Mouse (Mus musculus) granulocyte monocyte progenitor cell, adult 5-6 weeks (primary cell): ENCODE measurements around the gene Ankra2. TPM values are rescaled to one million over a fixed set of nuclear protein-coding genes. Genes with fewer than 3 reads are reported as not detected.

Source experiments
- ATAC-seq: replicated peaks from 2 replicates; pipeline ENCODE4 v1.8.0; 2016; ENCODE audit warnings: mild to moderate bottlenecking, moderate TSS enrichment, inconsistent platforms; ENCODE audit not compliant: poor library complexity, severe bottlenecking
- total RNA-seq, 2 experiments: library from RNA; stranded (forward) in 1 of 2; stranded (reverse) in 1 of 2; fragments of 200-712, 200-1000 nt in 1 of 2; fragments of >200 nt in 1 of 2; fragmentation: Nextera tagmentation in 1 of 2; gene quantifications; 2 replicates each; pipeline ENCODE4 v1.2.3; 2014 to 2017

The Ankra2 gene
- 20.8 and 23.2 TPM in 2 replicates for total RNA-seq (2014; fragmentation: Nextera tagmentation)
- 9.8 and 18.1 TPM in 2 replicates for total RNA-seq (2017)

DNA sequence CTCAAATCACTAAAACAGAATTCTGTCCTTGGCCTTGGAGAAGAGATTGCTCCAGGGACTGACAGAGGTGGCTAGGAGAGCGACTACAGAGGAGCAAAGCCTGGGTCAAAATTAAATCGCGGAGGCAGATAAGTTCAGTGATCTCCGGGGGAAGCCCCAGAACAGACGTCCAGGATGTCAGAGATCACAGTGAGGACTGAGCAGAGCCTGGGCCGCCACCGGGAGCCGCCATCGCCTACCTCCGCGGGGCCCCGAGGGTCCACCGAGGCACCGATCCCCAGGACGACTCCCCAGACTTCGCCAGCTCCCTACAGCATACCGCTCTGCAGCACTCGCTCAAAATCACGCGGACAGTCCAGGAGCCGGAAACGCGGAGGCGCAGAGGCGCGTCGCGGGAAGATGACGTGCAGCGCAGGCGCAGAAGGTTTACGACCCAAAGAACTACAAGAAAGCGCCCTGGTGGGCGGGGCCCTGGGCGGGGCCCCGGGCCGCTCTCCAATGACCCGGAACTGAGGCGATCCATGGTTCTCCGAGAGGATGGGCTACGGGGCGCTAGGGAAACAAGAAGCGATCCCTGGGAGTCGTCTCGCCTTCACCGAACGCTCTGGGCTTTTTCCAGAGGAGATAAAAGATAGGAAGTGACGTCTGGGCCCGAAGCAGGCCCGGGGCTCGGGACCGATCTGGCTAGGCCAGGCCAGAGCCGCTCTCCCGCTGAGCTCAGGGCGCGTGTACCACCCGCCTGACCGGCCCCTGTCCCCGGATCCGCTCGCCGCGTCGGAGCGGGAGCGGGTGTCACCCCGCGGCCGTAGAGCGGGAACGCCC is at the start of gene Ankra2, which contains the start of gene Utp15:
Gene Ankra2, plus strand, starts transcription at position 439 of the 822 bp plus-strand sequence.
Gene Utp15, minus strand, starts transcription at position 406 of the 822 bp plus-strand sequence.
- peak; percentile 95 for ATAC-seq

DNA sequence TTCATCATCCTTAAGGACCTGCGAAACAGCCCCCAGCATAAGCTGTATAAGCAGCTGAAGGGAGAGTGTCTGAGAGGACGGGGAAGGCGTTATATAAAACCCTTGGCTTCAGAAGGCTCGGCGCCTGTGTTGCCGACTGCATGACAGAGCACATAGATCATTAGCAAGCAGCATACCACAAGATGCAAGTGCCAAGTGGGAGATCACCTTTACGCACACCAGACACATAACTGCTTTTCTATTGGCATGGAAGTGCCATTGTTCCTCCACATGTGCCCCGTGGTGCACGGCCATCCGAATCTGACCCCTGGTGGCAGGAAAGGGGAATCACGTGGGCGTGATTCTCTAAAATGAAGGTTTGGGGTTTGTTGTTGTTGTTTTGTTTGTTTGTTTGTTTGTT is 40.0 kb upstream of the Ankra2 start:
- ATAC-seq = peak; percentile 76

DNA sequence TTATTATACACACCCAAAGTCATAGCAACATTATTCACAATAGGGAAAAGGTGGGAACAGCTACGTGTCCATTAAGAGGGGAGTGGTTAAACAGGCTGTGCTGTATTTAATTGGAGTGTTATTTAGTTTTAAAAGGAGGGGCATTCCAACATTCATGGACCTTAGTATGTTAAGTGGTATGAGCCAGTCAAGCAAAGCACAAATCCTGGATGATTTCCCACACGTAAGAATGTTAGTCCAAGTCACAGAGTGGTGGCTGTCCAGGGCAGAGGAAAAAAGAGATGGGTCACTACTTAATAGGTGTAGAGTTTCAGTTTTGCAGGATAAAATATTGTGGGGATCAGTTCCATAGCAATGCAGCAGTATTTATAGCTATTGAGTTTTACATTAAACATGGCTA is 36.6 kb upstream of the Ankra2 start:
- ATAC-seq = no peak

DNA sequence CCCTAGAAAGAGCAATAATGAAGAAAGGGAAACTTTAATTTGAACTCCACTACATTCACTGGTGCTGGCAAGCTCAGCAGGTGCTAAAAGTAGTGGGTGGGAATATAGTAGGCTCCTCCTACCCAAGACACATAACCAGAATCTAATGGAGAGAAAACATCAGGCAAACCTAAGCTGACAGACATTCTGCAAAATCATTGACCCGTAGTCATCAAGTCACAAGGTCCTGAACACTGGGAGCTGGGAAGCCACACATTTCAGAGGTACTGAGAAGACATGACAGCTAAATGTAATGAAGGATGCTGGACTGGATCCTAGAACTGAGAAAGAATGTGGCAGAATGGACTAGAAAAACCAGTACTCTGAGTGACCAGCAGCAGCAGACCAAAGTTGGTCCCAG is 32.4 kb upstream of the Ankra2 start:
- ATAC-seq = no peak

DNA sequence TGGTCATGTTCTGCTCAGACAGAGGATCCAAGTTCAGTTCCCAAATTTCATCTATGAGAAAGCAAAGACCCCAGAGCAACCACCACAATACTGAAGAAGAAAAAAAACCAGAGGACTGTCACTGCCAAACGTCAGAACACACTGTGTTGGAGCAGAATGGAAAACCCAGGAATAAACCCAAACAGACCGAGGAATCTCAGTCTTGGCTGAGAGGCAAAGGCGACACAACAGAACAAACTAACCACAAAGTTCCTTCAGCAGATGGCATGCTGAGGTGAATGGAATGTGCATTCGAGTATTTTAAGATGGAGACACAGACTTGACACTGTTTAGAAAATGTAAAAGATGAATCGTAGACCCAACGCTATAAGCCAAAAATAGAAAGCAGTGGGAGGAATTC is 27.4 kb upstream of the Ankra2 start:
- no peak for ATAC-seq

DNA sequence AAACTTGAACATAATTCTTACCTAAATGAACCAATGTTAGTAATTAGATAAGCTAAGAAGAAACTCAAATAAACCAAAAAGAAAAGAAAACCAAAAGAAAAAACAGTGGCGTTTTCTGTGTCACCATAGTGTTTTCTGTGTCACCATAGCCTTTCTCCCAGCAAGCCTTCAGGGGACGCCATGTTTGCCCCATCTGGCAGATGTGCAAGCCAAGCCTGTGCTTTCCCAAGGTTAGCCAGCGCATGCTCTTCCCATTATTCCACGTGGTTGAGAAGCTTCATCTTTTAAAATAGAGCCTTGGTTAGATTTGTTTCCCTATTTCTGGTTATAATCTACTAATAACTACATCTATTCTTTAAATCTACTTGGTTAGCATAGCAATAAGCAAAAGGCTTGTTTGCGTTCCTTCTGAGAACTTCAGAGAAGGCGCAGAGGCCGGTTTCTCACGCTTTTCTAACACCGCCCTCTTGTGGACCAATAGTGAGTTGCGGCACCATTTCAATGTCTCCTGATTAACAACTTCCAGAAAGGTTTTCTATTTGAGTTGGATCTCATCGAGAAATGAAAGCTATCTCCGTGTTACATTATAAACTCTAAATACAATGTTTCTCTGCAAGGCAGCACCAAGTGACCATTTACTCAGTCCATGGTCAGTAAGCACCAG is 22.8 kb upstream of the Ankra2 start:
- peak; percentile 71 for ATAC-seq

DNA sequence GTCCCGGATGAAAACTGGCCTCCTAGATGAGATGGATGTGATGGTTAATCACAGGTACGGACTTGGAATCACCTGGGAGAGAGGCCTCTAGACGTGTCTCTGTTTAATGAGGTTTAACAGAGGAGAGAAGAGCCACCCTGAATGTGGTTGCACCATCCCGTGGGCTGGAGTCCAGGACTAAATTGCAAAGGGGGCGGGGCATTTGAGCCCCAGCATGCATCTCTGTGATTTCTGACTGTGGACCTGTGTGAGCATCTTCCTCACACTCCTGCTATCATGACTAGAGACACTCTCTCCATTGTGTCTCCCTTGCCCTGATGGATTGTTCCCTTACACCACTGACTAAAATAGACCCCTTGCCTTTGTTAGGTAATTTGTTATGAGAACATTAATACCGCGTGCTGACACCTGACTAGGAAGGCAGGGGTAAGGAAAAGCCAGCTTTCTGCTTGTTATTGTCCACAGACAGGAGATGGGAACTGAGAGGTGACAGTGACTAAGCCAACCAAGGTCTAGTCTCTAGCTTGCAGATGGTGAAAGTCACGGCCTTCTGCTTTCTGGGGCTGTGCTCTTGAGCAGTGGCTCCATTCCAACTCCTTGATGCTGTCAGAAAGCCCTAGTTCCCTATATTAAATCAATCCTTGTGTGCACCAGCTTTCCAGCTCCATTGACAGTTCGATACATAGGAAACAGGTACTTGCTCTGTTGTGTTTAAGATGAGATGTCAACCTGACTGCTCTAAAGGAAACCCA is 21.2 kb upstream of the Ankra2 start:
- ATAC-seq = peak; percentile 60

DNA sequence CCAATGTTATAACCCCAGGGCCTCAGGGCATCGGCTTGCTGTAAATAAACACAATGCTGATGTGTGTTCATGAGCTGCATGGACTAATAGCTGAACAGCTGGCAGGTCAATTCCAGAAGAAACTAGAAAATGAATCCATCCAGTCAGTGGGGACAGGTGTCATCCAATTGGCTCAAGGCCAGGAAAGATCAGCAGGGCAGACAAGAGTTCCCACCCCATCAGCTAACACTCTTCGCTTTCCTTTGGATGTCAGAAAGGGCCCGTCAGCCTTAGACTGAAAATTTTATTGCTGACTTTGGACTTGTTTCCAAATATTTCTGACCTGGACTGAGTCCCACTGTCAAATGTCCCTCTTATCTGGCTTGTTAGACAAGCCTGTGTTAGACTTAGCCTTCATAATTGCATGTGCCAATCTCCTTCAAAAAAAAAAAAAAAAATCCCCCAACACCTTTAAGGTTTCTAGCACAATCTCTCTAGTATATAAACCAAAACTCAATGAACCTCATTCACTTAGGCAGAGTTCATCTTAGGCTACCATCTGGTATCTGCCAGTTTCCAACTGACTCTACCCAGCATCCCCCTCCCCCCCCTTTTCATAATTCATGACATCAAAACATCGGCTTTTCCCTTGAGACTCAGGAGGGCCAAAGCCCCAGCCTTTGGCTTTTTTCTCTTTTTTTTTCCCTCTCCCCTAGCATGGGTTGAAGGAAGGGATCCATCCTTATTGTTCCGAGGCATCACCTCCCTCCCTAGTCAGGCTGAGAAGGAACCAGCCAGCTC is 18.1 kb upstream of the Ankra2 start:
- no peak for ATAC-seq

DNA sequence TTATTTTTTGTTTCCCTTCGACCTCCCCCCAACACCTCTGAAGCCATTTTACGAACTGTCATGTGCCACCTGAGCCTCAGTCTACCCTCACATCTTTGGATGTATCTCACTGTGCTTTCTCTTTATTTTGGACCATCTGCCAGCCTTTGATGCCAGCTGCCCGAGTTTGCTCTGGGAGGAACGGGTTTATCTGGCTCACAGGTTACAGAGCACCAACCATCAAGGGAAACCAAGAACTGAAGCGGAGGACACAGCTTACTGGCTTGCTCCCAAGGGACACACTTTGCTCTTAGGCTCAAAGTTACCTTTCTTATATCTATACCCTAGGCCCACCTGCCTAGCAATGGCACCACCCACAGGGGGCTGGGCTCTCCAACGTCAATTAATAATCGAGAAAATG is 17.5 kb upstream of the Ankra2 start:
- no peak for ATAC-seq

DNA sequence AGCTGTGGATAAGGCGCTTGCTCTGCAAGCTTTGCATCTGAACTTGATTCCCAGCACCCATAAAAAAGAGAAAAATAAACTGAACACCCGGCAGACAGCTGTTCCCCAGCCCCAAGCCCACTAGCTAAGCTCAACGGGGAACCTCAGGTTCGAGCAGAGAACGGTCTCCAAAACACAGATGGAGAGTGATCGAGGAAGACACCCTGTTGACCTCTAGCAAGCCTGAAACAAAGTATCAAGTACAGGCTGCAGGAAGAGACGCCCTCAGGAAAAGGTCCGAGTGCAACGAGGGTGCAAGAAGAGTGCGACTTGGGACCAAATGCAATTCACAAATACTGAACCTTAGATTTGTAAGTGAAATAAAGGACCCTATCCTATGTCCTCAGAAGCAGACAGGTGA is 13.3 kb upstream of the Ankra2 start:
- no peak for ATAC-seq

DNA sequence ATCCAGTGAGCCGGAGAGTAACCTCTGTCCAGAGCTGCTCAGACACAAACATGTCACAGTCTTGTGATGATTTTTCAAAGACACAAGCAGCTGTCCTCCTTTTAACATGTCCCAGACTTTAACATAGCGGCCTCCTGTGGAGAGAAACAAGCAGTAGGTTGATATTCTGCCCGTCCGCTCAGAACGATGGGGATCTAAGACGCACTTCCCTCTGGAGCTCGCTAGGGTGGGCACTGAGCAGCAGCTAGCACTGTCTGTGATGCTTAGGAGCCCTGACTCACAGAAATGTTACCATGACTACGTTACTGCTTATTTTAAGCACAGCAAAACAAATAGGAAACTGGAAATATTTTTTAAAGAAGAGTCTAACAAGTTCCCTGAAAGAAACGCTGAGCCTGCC is 8.0 kb upstream of the Ankra2 start:
- no peak for ATAC-seq

DNA sequence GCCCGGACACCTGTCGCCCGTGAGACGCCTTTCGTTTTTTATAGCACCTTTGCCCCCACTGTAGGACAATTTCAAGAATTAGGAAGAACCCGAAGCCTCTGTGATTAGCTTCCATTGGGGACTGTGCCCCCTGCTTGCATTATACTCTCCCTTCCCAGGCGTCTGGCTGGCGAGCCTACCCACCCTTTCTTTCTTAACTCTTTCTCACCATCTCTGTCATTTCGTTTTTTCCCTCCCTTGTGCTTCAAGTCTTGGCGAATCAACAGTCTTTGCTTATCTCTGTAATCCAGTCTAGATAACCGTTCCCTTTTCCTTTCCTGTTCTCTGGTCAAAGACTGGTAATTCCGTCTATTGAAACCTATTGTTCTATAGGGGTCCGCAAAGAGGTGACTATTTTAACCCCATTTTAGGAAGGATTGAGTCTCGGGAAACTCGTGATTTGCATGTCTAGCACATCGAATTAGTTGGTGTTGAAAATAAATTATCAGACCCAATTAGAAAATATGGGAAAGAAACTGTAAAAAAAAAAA is 649 bp downstream of the Ankra2 start:
- ATAC-seq = no peak

DNA sequence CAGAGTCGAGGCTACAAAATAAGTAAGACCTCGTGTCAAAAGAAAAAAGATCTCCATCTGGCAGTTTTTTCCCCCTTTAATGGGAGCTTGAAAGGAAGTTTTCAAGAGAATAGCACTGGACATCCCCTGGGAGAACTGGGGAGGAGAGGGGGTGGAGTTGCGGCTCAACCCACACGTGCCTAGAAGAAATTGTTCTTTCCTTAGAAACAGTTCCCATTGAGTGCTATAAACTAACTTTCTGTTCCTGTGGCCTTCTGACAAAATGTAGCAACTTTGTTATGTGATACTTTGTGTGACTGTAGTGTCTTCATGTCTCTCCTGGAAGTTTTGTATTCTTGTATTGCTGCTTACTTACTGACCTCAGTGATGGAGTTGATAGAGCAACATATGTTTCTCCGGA is 1.2 kb downstream of the Ankra2 start:
- no peak for ATAC-seq

DNA sequence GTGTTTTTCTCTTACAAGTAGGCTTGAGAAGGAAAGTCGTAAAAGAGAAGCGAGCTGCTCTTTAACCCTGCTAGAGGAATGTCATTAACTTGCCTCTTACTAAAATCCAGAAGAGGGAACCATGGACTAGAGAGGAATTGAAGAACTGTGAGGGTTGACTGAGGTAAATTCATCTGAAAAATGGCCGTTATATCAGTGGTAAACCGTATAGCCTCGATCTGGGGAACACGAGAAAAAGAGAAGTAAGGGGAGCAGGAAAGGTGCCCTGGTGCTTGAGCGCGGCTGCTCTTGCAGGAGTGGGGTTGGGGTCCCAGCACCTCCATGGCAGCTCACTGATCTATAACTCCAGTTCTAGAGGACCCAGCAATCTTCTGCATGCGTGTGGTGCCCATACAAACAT is 11.1 kb downstream of the Ankra2 start:
- ATAC-seq = no peak

DNA sequence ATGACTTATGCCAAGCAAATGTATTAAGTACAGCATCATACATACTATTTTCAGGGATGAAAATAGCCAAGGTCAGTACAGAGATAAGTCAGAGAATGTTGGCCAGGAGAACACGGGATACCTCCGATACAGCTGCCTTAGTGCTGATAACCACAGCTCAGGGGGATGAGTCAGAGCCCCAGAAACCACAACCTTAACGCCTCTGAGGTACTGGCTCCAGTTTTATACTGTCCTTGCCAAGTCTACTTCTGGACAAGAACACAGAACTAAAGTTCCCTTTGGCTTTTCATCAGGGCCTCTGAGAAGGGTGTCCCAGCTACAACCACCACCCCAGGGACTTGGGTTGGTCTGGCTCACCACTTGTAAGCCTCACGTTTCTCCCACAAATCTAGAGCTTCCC is 12.8 kb downstream of the Ankra2 start:
- ATAC-seq = no peak

DNA sequence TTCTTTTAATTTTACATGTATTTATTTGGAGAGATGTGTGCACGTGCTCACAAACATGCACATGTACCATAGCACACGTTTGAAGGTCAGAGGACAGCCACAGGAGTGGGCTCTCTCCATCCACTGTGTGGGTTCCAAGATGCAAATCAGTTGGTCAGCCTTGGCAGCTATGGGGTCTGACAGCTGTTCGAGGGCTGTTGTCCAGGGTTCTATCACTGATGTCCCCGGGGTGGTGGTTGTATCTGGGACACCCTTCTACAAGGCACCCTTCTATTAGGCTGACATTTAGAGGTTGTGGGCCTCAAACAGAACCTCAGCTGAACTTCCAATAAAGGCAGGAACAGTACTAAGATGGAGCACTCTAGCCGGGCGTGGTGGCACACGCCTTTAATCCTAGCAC is 13.4 kb downstream of the Ankra2 start:
- ATAC-seq = no peak

DNA sequence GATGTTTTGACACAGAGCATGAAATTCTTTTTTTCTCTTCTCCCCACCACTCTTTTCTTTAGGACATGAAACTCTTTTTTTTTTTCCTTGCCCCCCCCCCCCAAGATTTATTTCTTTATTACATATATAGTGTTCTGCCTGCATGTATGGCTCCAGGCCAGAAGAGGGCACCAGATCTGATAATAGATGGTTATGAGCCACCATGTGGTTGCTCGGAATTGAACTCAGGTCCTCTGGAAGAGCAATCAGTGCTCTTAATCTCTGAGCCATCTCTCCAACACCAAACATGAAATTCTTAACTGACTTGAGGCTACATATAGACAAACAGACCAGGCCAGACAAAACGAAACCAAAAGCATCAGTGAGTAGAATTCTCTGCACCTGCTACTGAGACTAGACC is 14.6 kb downstream of the Ankra2 start:
- no peak for ATAC-seq

DNA sequence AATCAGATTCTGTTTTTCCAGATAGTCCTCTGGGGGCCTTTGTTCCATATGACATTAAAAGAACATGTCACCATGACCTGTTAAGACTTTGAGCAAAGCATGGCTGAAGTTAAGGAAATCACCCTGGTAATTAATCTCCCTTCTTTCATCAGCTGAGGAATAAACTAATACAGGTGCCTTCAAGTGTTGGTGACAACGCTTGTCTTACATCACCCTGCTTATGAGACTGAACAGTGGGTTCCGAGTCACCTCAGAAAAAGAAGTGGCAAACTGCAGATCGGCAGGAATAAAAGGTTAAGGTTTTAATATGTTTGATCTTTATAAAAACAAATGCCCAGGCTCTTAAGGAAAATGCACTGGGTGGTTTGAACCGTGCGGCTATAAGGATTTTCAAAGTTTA is 16.8 kb downstream of the Ankra2 start, which contains the start of gene Gm21976:
Gene Gm21976, plus strand, starts transcription at position 202 of the 400 bp plus-strand sequence.
- ATAC-seq = no peak

DNA sequence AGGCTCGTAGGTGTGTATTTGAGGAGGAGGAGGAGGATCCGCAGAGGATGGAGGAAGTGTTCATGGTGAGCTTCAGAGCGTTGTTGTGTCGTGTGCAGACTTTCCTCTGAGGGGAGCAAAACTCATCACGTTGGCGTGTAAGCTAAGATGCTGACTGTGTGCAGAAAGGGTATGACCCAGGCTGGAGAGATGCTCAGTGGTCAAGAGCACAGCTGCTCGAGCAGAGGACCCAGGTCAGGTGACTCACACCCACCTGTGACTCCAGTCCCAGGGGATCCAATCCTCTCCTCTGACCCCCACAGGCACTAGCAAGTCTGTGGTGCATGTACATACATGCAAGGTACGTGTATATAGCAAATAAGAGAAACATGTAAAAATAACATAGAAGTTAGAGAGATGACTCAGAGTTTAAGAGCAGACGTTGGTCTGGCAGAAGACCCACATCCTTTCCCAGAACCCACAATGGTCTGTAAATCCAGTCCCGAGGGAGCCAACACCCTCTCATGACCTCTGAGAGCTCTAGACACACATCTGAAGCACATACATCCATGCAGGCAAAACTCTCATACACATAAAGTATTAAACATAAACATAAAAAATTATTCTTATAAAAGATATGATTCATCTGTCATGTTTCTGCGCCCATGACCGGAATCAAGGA is 18.2 kb downstream of the Ankra2 start:
- ATAC-seq = no peak
